Mouse (Mus musculus) cortical plate, adult 2 months (tissue): ENCODE results near the gene Glod5.

Experiments used
- CTCF ChIP-seq: fragments of 200-500 bp; IDR thresholded peaks from 2 replicates; pipeline ENCODE4 v1.5.1; 2011; ENCODE audit warnings: mild to moderate bottlenecking, control low read depth, low read length; ENCODE audit not compliant: insufficient read depth; ENCODE audit errors: extremely low read depth
- POLR2A ChIP-seq: fragments of 200-500 bp; IDR thresholded peaks from 2 replicates; pipeline ENCODE4 v1.6.1; 2011; ENCODE audit warnings: mild to moderate bottlenecking, low read length, control low read depth; ENCODE audit not compliant: insufficient read depth; ENCODE audit errors: extremely low read depth

DNA sequence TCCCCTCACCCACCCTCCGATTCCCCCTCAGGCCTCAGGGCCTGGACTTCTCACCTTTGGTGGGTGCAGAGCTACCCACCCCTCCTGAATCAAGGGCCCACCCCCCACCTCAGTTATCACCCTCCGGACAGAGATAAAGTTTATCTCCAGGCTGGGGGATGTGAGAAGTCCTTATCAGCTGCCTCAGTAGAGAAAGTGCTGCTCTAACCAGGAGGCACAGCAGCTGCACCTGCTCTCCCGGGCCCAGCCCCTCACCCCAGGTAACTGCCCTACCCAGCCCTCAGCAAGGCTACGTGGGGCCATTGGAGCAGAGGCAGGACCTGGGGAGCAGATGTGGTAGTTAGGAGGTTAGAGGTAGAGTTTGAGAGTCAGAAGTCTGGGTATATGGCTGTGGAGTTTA lies 52.1 kb downstream of the Glod5 start:
- TF ChIP-seq POLR2A (no peak), CTCF (no peak)
